ENCODE assay signal across 15 mouse cellular contexts in the genomic region with DNA sequence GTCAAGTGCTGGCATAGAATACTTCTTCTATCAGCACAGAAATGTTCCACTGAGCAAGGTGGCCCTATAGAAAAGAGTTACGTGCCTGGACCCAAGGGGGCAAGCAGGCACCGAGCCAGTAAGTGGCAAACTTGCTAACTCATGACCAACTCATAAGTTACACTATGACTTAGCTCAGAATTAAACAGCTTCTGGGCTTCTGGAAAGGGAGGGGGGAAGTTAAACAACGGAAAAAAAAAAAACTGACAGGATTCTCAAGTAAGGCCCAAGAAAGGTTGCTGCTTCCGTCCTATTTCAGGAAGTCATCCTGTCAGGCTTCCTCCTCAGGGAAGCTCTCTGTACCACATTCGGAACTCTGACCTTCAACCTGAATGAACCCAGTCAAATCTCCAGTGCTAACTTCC. TPM values are rescaled to one million over a fixed set of nuclear protein-coding genes. Genes with fewer than 3 reads are reported as not detected.
DNase-seq lines count a peak whose midpoint lies in the region; ATAC-seq and TF ChIP-seq lines count a peak whose summit lies in the region.
"Had no signal": no experiment of that assay in that cellular context is flagged by ENCODE, and none has a peak within 500 bp of the region (broad histone marks: within the 10 kb centered on the region; RNA-seq: fewer than 3 reads in every experiment).

No protein-coding gene starts in this region.

- H3K27me3 ChIP-seq in kidney, embryonic 14.5 days (ENCODE audit: control insufficient read depth, insufficient read depth, low read length) = no peaks in the 10 kb centered on the region
- no peaks in the 10 kb centered on the region for H3K27me3 ChIP-seq in CH12.LX (replicated peaks)
- no peaks in the 10 kb centered on the region for H3K27me3 ChIP-seq in intestine, embryonic 16.5 days (replicated peaks; ENCODE audit: control insufficient read depth, insufficient read depth, low read length)
- H3K27me3 ChIP-seq: kidney, embryonic 15.5 days had no signal

- no peak for ATAC-seq in kidney, embryonic 14.5 days (ENCODE audit: low FRiP score, low TSS enrichment)
- ATAC-seq in erythroid progenitor cell, adult 5-6 weeks (replicated peaks; ENCODE audit: low FRiP score, poor library complexity, severe bottlenecking) = peak; percentile 40
- ATAC-seq in intestine, embryonic 16.5 days = no peak
- ATAC-seq: hindbrain, postnatal 0 days had no signal

- H3K9ac ChIP-seq in kidney, embryonic 14.5 days (ENCODE audit: low read depth, low read length) = no peak overlapping the region
- H3K9ac ChIP-seq in CH12.LX (ENCODE audit: insufficient read depth, low read depth) = peak overlapping the region; percentile 49
- H3K9ac ChIP-seq in intestine, embryonic 16.5 days (ENCODE audit: low read depth, low read length) = no peak overlapping the region
- H3K9ac ChIP-seq: kidney, embryonic 15.5 days had no signal

- peak; percentile 14; the same call in 1 of the 2 replicates for TF ChIP-seq RAD21 in CH12.LX (IDR thresholded peaks at IDR 0.05; ENCODE audit: low read depth, low read length)

- in situ Hi-C loops in CH12.LX (cut with MboI; ENCODE audit: low pct_ligation_motif_present, low pct_unique_long_range_greater_than_20kb, low sequenced_read_pairs) = no loop called here

- no peaks in the 10 kb centered on the region for H3K36me3 ChIP-seq in kidney, embryonic 14.5 days (ENCODE audit: control insufficient read depth, insufficient read depth, low read length)
- H3K36me3 ChIP-seq in CH12.LX (replicated peaks in 1 of 2; ENCODE audit: control insufficient read depth in 1 of 2, insufficient read depth in 1 of 2, low read length in 1 of 2) = no peaks in the 10 kb centered on the region
- no peaks in the 10 kb centered on the region for H3K36me3 ChIP-seq in macrophage (ENCODE audit: inconsistent target)
- no peaks in the 10 kb centered on the region for H3K36me3 ChIP-seq in intestine, embryonic 16.5 days (ENCODE audit: control insufficient read depth, insufficient read depth, low read length)
- H3K36me3 ChIP-seq: kidney, embryonic 15.5 days had no signal

- H3K4me3 ChIP-seq in kidney, embryonic 14.5 days (ENCODE audit: low read length) = no peak overlapping the region
- no peak overlapping the region for H3K4me3 ChIP-seq in CH12.LX (replicated peaks in 1 of 3; ENCODE audit: low read depth in 2 of 3, low read length in 2 of 3, poor library complexity in 1 of 3)
- H3K4me3 ChIP-seq in macrophage (ENCODE audit: inconsistent target) = no peak overlapping the region
- H3K4me3 ChIP-seq in intestine, embryonic 16.5 days (ENCODE audit: low read length) = no peak overlapping the region
- H3K4me3 ChIP-seq: kidney, embryonic 15.5 days had no signal

- no peak for TF ChIP-seq CTCF in CH12.LX (conservative IDR thresholded peaks at IDR 0.05 in 1 of 2, IDR thresholded peaks at IDR 0.05 in 1 of 2; ENCODE audit: low read depth in 2 of 2, low read length in 2 of 2)

- peaks cover 12% of the 10 kb centered on the region for H3K79me2 ChIP-seq in CH12.LX (replicated peaks; ENCODE audit: control insufficient read depth, extremely low read depth, insufficient read depth, poor library complexity, severe bottlenecking)
- H3K79me2 ChIP-seq in macrophage (ENCODE audit: inconsistent target) = peaks cover 72% of the 10 kb centered on the region

- no peaks in the 10 kb centered on the region for H3K9me3 ChIP-seq in kidney, embryonic 14.5 days (ENCODE audit: control insufficient read depth, low read length)
- no peaks in the 10 kb centered on the region for H3K9me3 ChIP-seq in CH12.LX (replicated peaks; ENCODE audit: low read length)
- no peaks in the 10 kb centered on the region for H3K9me3 ChIP-seq in intestine, embryonic 16.5 days (ENCODE audit: control insufficient read depth, low read length)
- H3K9me3 ChIP-seq: kidney, embryonic 15.5 days had no signal

- H3K4me1 ChIP-seq in kidney, embryonic 14.5 days (ENCODE audit: control insufficient read depth, insufficient read depth, low read length) = no peaks in the 10 kb centered on the region
- H3K4me1 ChIP-seq in CH12.LX (ENCODE audit: control insufficient read depth in 1 of 2, insufficient read depth in 2 of 2) = peaks cover 27 to 91% of the 10 kb centered on the region in 2 experiments
- no peaks in the 10 kb centered on the region for H3K4me1 ChIP-seq in intestine, embryonic 16.5 days (ENCODE audit: control insufficient read depth, insufficient read depth, low read length)

- peak; percentile 41; the same call in 1 of the 2 replicates for TF ChIP-seq POLR2A in CH12.LX (IDR thresholded peaks at IDR 0.05; ENCODE audit: low read depth, low read length)

- H3K27ac ChIP-seq in kidney, embryonic 14.5 days (ENCODE audit: low read depth, low read length) = no peak overlapping the region
- H3K27ac ChIP-seq in CH12.LX (ENCODE audit: insufficient read depth, low read depth) (peak overlapping the region; percentile 84), macrophage (peak overlapping the region; percentile 88)
- no peak overlapping the region for H3K27ac ChIP-seq in intestine, embryonic 16.5 days (ENCODE audit: low read length)
- H3K27ac ChIP-seq: kidney, embryonic 15.5 days had no signal

- peak; percentile 73 for TF ChIP-seq EP300 in CH12.LX (IDR thresholded peaks at IDR 0.05; ENCODE audit: low read length)

- dilution Hi-C loops in CH12.LX (cut with MboI; ENCODE audit: extremely low pct_ligation_motif_present, extremely low pct_unique_long_range_greater_than_20kb, low sequenced_read_pairs) = loop anchor here (25.0 kb wide), 1 partner anchor 101 kb away; no protein-coding TSS in a partner anchor

- no peak overlapping the region for H3K4me2 ChIP-seq in kidney, embryonic 14.5 days (replicated peaks; ENCODE audit: low read depth, low read length)
- H3K4me2 ChIP-seq in CH12.LX (ENCODE audit: insufficient read depth, low read depth, poor library complexity, severe bottlenecking) = peak overlapping the region; percentile 24; the same call in 1 of the 2 replicates
- H3K4me2 ChIP-seq in intestine, embryonic 16.5 days (ENCODE audit: low read depth, low read length) = no peak overlapping the region
- H3K4me2 ChIP-seq: kidney, embryonic 15.5 days had no signal

- peak; percentile 5 for DNase-seq in kidney, postnatal 14 days
- DNase-seq in CH12.LX (ENCODE audit: extremely low read depth) = peak; percentile 74
- DNase-seq in gastrocnemius, adult 18-20 months (ENCODE audit: low spot score) = no peak
- no peak for DNase-seq in gastrocnemius, postnatal 25 days
- DNase-seq: cerebellum, adult 18-20 months; heart, adult 18-20 months; heart, postnatal 10 days; retina, postnatal 1 day; spleen, adult 18-20 months had no signal

- WGBS in kidney, embryonic 14.5 days = 70% methylated on average over 5 of the region's 5 CpGs
- 8% methylated on average over 5 of the region's 5 CpGs for WGBS in macrophage (ENCODE audit: missing documents)
- 66% methylated on average over 5 of the region's 5 CpGs for WGBS in intestine, embryonic 16.5 days

TF ChIP-seq in CH12.LX, 34 proteins besides CTCF, POLR2A, EP300 and RAD21 (continues in another document):
- TF ChIP-seq GABPA (IDR thresholded peaks at IDR 0.05; ENCODE audit: insufficient replicate concordance, low read depth, low read length) (no peak), ZKSCAN1 (IDR thresholded peaks at IDR 0.05; ENCODE audit: borderline replicate concordance, low read depth, low read length) (no peak), TBP (conservative IDR thresholded peaks at IDR 0.05; ENCODE audit: low read depth, low read length) (no peak), CHD1 (IDR thresholded peaks at IDR 0.05; ENCODE audit: low read depth, low read length) (no peak; the same call in 1 of the 2 replicates), MYC (IDR thresholded peaks at IDR 0.05; ENCODE audit: low read depth, low read length) (peak; percentile 51; the same call in 1 of the 2 replicates), KAT2A (IDR thresholded peaks at IDR 0.05; ENCODE audit: insufficient replicate concordance, low read length) (no peak), CHD2 (IDR thresholded peaks at IDR 0.05; ENCODE audit: low read length) (peak; percentile 61; the same call in 1 of the 2 replicates), ZMIZ1 (IDR thresholded peaks at IDR 0.05; ENCODE audit: low read depth, low read length) (no peak), JUN (IDR thresholded peaks at IDR 0.05; ENCODE audit: insufficient read depth, low read depth, low read length) (peak; percentile 73), SIN3A (IDR thresholded peaks at IDR 0.05; ENCODE audit: low read length) (peak; percentile 78), MEF2A (IDR thresholded peaks at IDR 0.05; ENCODE audit: borderline replicate concordance, low read depth, low read length) (peak; percentile 35), UBTF (IDR thresholded peaks at IDR 0.05; ENCODE audit: low read depth, low read length) (no peak), BHLHE40 (IDR thresholded peaks at IDR 0.05; ENCODE audit: low read depth, low read length) (peak; percentile 61), MXI1 (IDR thresholded peaks at IDR 0.05; ENCODE audit: low read depth, low read length) (no peak), RCOR1 (conservative IDR thresholded peaks at IDR 0.05; ENCODE audit: low read depth, low read length) (no peak; the same call in 1 of the 2 replicates), ZNF384 (IDR thresholded peaks at IDR 0.05; ENCODE audit: low read depth, low read length) (peak; percentile 96), NRF1 (IDR thresholded peaks at IDR 0.05; ENCODE audit: low read depth, low read length) (no peak), IRF4 (IDR thresholded peaks at IDR 0.05; ENCODE audit: low read depth, low read length) (peak; percentile 81; the same call in 1 of the 2 replicates), E2F4 (IDR thresholded peaks at IDR 0.05; ENCODE audit: insufficient replicate concordance, low read depth, low read length) (no peak)

RNA-seq across cellular contexts. Expression of gene Plxnc1, which starts 31.3 kb away (rescaled TPM):
- 2.3 and 3.9 TPM in 2 replicates for polyA plus RNA-seq in kidney, embryonic 14.5 days (2014; fragmentation: Nextera tagmentation; extraction: Ambion mirVana)
- total RNA-seq in CH12.LX (2012; rRNA removed) (33.0 and 38.4 TPM in 2 replicates), CH12.LX (2014; rRNA removed) (31.2 and 34.4 TPM in 2 replicates)
- polyA plus RNA-seq in CH12.LX (2012; ENCODE audit: insufficient read length, low read depth) (26.6 and 27.6 TPM in 2 replicates), macrophage (2018) (55.1 to 117 TPM (median 105 TPM) in 3 replicates)
- 18.4 and 29.9 TPM in 2 replicates for total RNA-seq in erythroid progenitor cell, adult 5-6 weeks (2015; ENCODE audit: low replicate concordance)
- total RNA-seq in erythroid progenitor cell, adult 5-6 weeks (2017; ENCODE audit: low replicate concordance) = 8.7 and 9.5 TPM in 2 replicates
- 100 to 1,000 TPM in 19 of 26 experiments, 10 to 100 TPM in 7; 52.3 to 498 (median 189) TPM for total RNA-seq in macrophage (2018; cell fraction: chromatin; rRNA removed)
- 100 to 1,000 TPM in 13 of 26 experiments, 10 to 100 TPM in 13; 46.6 to 206 (median 101) TPM for total RNA-seq in macrophage (2018; cell fraction: cytosol; rRNA removed)
- 100 to 1,000 TPM in 22 of 26 experiments, 10 to 100 TPM in 4; 64.0 to 351 (median 144) TPM for total RNA-seq in macrophage (2018; cell fraction: nucleus; rRNA removed)
- total RNA-seq in gastrocnemius, adult 18-20 months (2021) = under 1 TPM; 0.43 to 0.85 TPM
- total RNA-seq in gastrocnemius, postnatal 25 days (2021) = under 1 TPM; 0.61 to 0.75 TPM
- 0.72 and 0.75 TPM in 2 replicates for polyA plus RNA-seq in intestine, embryonic 16.5 days (2015; fragmentation: Nextera tagmentation; extraction: Ambion mirVana)

Comparison
In these comparisons a context has a peak if more than half of its experiments do, and no peak if none do; other contexts are left out.
1. DNase-seq: peak in kidney, postnatal 14 days (single experiment) and CH12.LX (single experiment); none in gastrocnemius, adult 18-20 months (single experiment) and gastrocnemius, postnatal 25 days (single experiment).
2. H3K27ac ChIP-seq: peak in CH12.LX (single experiment) and macrophage (single experiment); none in kidney, embryonic 14.5 days (single experiment) and intestine, embryonic 16.5 days (single experiment).
3. RNA of gene Plxnc1, which starts 31.3 kb away (total RNA-seq): 31.2 to 38.4 TPM in CH12.LX and 8.7 to 29.9 TPM in erythroid progenitor cell, adult 5-6 weeks; 0.43 to 0.85 TPM in gastrocnemius, adult 18-20 months and 0.61 to 0.75 TPM in gastrocnemius, postnatal 25 days; every median in the first group is over 4 times any median in the second.